Mouse (Mus musculus) heart, adult 2 months (tissue): ENCODE measurements around the gene Vrk2. TPM values are rescaled to one million over a fixed set of nuclear protein-coding genes. Genes with fewer than 3 reads are reported as not detected.

Experiments used
- DNase-seq, 2 experiments: peaks; one replicate each; pipeline ENCODE4 v3.0.0; 2021
- H3K27ac ChIP-seq: fragments of 200-600 bp; 2 replicates; pipeline ENCODE4 v1.8.1; 2022
- H3K27me3 ChIP-seq: fragments of 200-500 bp; 2 replicates; pipeline ENCODE4 v1.6.1; 2012; ENCODE audit warnings: mild to moderate bottlenecking, low read length, inconsistent platforms, mixed read lengths; ENCODE audit not compliant: control insufficient read depth, insufficient read depth
- H3K36me3 ChIP-seq: fragments of 200-500 bp; 2 replicates; pipeline ENCODE4 v1.6.1; 2012; ENCODE audit warnings: low read length, inconsistent platforms; ENCODE audit not compliant: control insufficient read depth, insufficient read depth
- H3K4me1 ChIP-seq: fragments of 200-500 bp; 2 replicates; pipeline ENCODE4 v1.6.1; 2011; ENCODE audit warnings: low read length; ENCODE audit not compliant: control insufficient read depth, insufficient read depth
- H3K4me3 ChIP-seq: fragments of 200-600 bp; 2 replicates; pipeline ENCODE4 v1.8.1; 2022
- H3K79me2 ChIP-seq: fragments of 200-500 bp; replicated peaks from 2 replicates; pipeline ENCODE4 v1.6.1; 2012; ENCODE audit warnings: mild to moderate bottlenecking, inconsistent platforms, low read length, moderate library complexity, mixed read lengths; ENCODE audit not compliant: control insufficient read depth, insufficient read depth
- H3K9ac ChIP-seq: fragments of 200-500 bp; 2 replicates; pipeline ENCODE4 v1.6.1; 2012; ENCODE audit warnings: low read depth, mild to moderate bottlenecking, control low read depth, inconsistent platforms, low read length, mixed read lengths
- CTCF ChIP-seq: fragments of 200-600 bp; IDR thresholded peaks from 2 replicates; pipeline ENCODE4 v1.8.1; 2022; ENCODE audit warnings: antibody characterized with exemption, mild to moderate bottlenecking, moderate library complexity
- EP300 ChIP-seq: fragments of 200-500 bp; IDR thresholded peaks from 2 replicates; pipeline ENCODE4 v1.6.1; 2011; ENCODE audit warnings: low read depth, low read length, control low read depth; ENCODE audit not compliant: insufficient read depth
- POLR2A ChIP-seq: fragments of 200-500 bp; IDR thresholded peaks from 2 replicates; pipeline ENCODE4 v1.6.1; 2011; ENCODE audit warnings: mild to moderate bottlenecking, low read depth, low read length, control low read depth; ENCODE audit not compliant: insufficient read depth
- WGBS: fragments of 180-500 bp; shearing (Covaris S2); methylation state at CpG from one replicate; pipeline ENCODE4 v1.1.7; 2018; 5-methylcytosine and 5-hydroxymethylcytosine counted together
- intact Hi-C: fragments of 180-260 bp; cut with DNase I; formaldehyde crosslinking; loops from one replicate; pipeline ENCODE4 v1.15.1; 2025
- polyA plus RNA-seq: library from polyadenylated mRNA; depleted of rRNA; stranded (reverse); fragments of >200 nt; gene quantifications from 2 replicates; pipeline ENCODE4 v1.2.3, GENCODE M21; 2012; rRNA removed
- total RNA-seq, 2 experiments: library from RNA; stranded (reverse); gene quantifications; 2 replicates each; pipeline ENCODE4 v1.2.3; 2021

Vrk2 gene
- total and polyA plus RNA-seq, 3 experiments: 1.6 to 6.0 (median 4.5) TPM

- H3K36me3 ChIP-seq: no peaks in the 10 kb centered on the region
- DNase-seq: no peak
- no peak overlapping the region for H3K4me3 ChIP-seq
- H3K27me3 ChIP-seq: no peaks in the 10 kb centered on the region
- TF ChIP-seq EP300 (no peak), POLR2A (no peak), CTCF (no peak)
- no peak overlapping the region for H3K27ac ChIP-seq
- H3K9ac ChIP-seq: no peak overlapping the region
- H3K79me2 ChIP-seq: no peaks in the 10 kb centered on the region
- H3K4me1 ChIP-seq: no peaks in the 10 kb centered on the region
- intact Hi-C loops: no loop called here
Observed at GRCm38 (mm10) chr11:26434229-26434628, 159.6 kb downstream of the Vrk2 start.

- no peaks in the 10 kb centered on the region for H3K36me3 ChIP-seq
- H3K9ac ChIP-seq: no peak overlapping the region
- DNase-seq: no peak
- WGBS: 74% methylated on average over 2 of the region's 2 CpGs
- intact Hi-C loops: no loop called here
- H3K27me3 ChIP-seq: no peaks in the 10 kb centered on the region
- H3K4me3 ChIP-seq: no peak overlapping the region
- H3K27ac ChIP-seq: no peak overlapping the region
- no peak for TF ChIP-seq EP300
- TF ChIP-seq CTCF: no peak
- no peak for TF ChIP-seq POLR2A
- no peaks in the 10 kb centered on the region for H3K4me1 ChIP-seq
- H3K79me2 ChIP-seq: no peaks in the 10 kb centered on the region
Observed at GRCm38 (mm10) chr11:26421472-26421871, 172.3 kb downstream of the Vrk2 start.

Other genes starting within 250 kb of the Vrk2 start
- 1 to 10 TPM; 7.6 to 9.1 TPM for gene Fancl, start 207.9 kb downstream of the Vrk2 start, total RNA-seq
- 1.6 and 4.5 TPM in 2 replicates for gene Fancl, start 207.9 kb downstream of the Vrk2 start, polyA plus RNA-seq
- gene Gm6899, start 758 bp downstream of the Vrk2 start, total RNA-seq: not detected
- not detected in 2 replicates for gene Gm6899, start 758 bp downstream of the Vrk2 start, polyA plus RNA-seq